Mouse (Mus musculus) embryonic facial prominence, embryonic 11.5 days (tissue): ENCODE measurements around the gene Nphp3. TPM values are rescaled to one million over a fixed set of nuclear protein-coding genes. Genes with fewer than 3 reads are reported as not detected.

Experiments used
- ATAC-seq: fragments of 200-750 bp; cut with Nextera tagmentation; replicated peaks from 2 replicates; pipeline ENCODE4 v1.8.0; 2017; ENCODE audit warnings: low read depth; ENCODE audit not compliant: insufficient number of reproducible peaks, low FRiP score, low TSS enrichment
- DNase-seq: peaks from one replicate; pipeline ENCODE4 v3.0.0-alpha.2; 2015; ENCODE audit warnings: low spot score
- H3K27ac ChIP-seq: fragments of 300-500 bp; sonication (generic); replicated peaks from 2 replicates; pipeline ENCODE4 v1.5.1; 2014; ENCODE audit warnings: mild to moderate bottlenecking, low read depth, low read length, control low read depth
- H3K27me3 ChIP-seq: fragments of 300-500 bp; sonication (generic); 2 replicates; pipeline ENCODE4 v1.6.1; 2014; ENCODE audit warnings: mild to moderate bottlenecking, low read length, moderate library complexity, mixed read lengths; ENCODE audit not compliant: control insufficient read depth, insufficient read depth
- H3K36me3 ChIP-seq: fragments of 300-500 bp; sonication (generic); replicated peaks from 2 replicates; pipeline ENCODE4 v1.6.1; 2014; ENCODE audit warnings: low read depth, mild to moderate bottlenecking, low read length, moderate library complexity, mixed read lengths; ENCODE audit not compliant: control insufficient read depth, insufficient read depth
- H3K4me1 ChIP-seq: fragments of 300-500 bp; sonication (generic); 2 replicates; pipeline ENCODE4 v1.6.1; 2014; ENCODE audit warnings: low read length, mixed read lengths; ENCODE audit not compliant: control insufficient read depth, insufficient read depth
- H3K4me2 ChIP-seq: fragments of 300-500 bp; sonication (generic); 2 replicates; pipeline ENCODE4 v1.6.1; 2014; ENCODE audit warnings: low read depth, mild to moderate bottlenecking, control low read depth, low read length, moderate library complexity
- H3K4me3 ChIP-seq: fragments of 300-500 bp; sonication (generic); 2 replicates; pipeline ENCODE4 v1.5.1; 2014; ENCODE audit warnings: low read depth, low read length, control low read depth
- H3K9ac ChIP-seq: fragments of 300-500 bp; sonication (generic); replicated peaks from 2 replicates; pipeline ENCODE4 v1.6.1; 2014; ENCODE audit warnings: mild to moderate bottlenecking, control low read depth, low read length
- H3K9me3 ChIP-seq: fragments of 300-500 bp; sonication (generic); replicated peaks from 2 replicates; pipeline ENCODE4 v1.6.1; 2016; ENCODE audit warnings: mild to moderate bottlenecking, low read length, inconsistent platforms, mixed read lengths; ENCODE audit not compliant: control insufficient read depth
- WGBS: fragments of 180-500 bp; shearing (Covaris S2); extraction: QIAGEN DNeasy Blood & Tissue Kit; methylation state at CpG from one replicate; pipeline ENCODE4 v1.1.7; 2014; 5-methylcytosine and 5-hydroxymethylcytosine counted together
- polyA plus RNA-seq: library from polyadenylated mRNA; unstranded; fragments of >200 nt; fragmentation: Nextera tagmentation; extraction: Ambion mirVana; gene quantifications from 2 replicates; pipeline ENCODE4 v1.2.1, GENCODE M21; 2014

Nphp3 gene
- polyA plus RNA-seq, 1 experiment from 2014 or later = 4.7 TPM

- Histone ChIP-seq H3K9ac (no peak overlapping the region), H3K27me3 (no peaks in the 10 kb centered on the region), H3K9me3 (no peaks in the 10 kb centered on the region), H3K36me3 (no peaks in the 10 kb centered on the region), H3K4me1 (no peaks in the 10 kb centered on the region), H3K27ac (no peak overlapping the region), H3K4me2 (no peak overlapping the region), H3K4me3 (no peak overlapping the region)
- DNase-seq = no peak
- ATAC-seq = no peak
- 82% methylated on average over 8 of the region's 8 CpGs for WGBS
Measured at GRCm38 (mm10) chr9:104070863-104071604, 68.7 kb downstream of the Nphp3 start.

GRCm38 (mm10) chr9:104075808-104076207 is 73.5 kb downstream of the Nphp3 start:
- ATAC-seq = no peak
- no peaks in the 10 kb centered on the region for H3K36me3 ChIP-seq
- no peaks in the 10 kb centered on the region for H3K4me1 ChIP-seq
- H3K27ac ChIP-seq = no peak overlapping the region
- no peak overlapping the region for H3K4me3 ChIP-seq
- no peak overlapping the region for H3K4me2 ChIP-seq
- peak; percentile 57 for DNase-seq
- H3K9ac ChIP-seq = no peak overlapping the region
- H3K9me3 ChIP-seq = no peaks in the 10 kb centered on the region
- no peaks in the 10 kb centered on the region for H3K27me3 ChIP-seq
- WGBS = 59% methylated on average over 2 of the region's 2 CpGs

- WGBS = 95% methylated on average over 1 of the region's 1 CpGs
- no peak for ATAC-seq
- Histone ChIP-seq H3K9me3 (no peaks in the 10 kb centered on the region), H3K27ac (no peak overlapping the region), H3K27me3 (no peaks in the 10 kb centered on the region), H3K9ac (no peak overlapping the region), H3K36me3 (no peaks in the 10 kb centered on the region), H3K4me1 (no peaks in the 10 kb centered on the region), H3K4me2 (no peak overlapping the region), H3K4me3 (no peak overlapping the region)
- no peak for DNase-seq
Measured at GRCm38 (mm10) chr9:104078780-104079179, 76.4 kb downstream of the Nphp3 start.

GRCm38 (mm10) chr9:104079379-104079778 is 77.0 kb downstream of the Nphp3 start:
- 0 out of 2 replicates have a peak, but pooled peaks have one; percentile 44 for ATAC-seq
- no peak overlapping the region for H3K4me3 ChIP-seq
- H3K9ac ChIP-seq = no peak overlapping the region
- DNase-seq = peak; percentile 77
- no peak overlapping the region for H3K4me2 ChIP-seq
- no peaks in the 10 kb centered on the region for H3K36me3 ChIP-seq
- no peaks in the 10 kb centered on the region for H3K9me3 ChIP-seq
- H3K27ac ChIP-seq = no peak overlapping the region
- WGBS = 37% methylated on average over 5 of the region's 5 CpGs
- H3K27me3 ChIP-seq = no peaks in the 10 kb centered on the region
- H3K4me1 ChIP-seq = no peaks in the 10 kb centered on the region

- H3K9me3 ChIP-seq = no peaks in the 10 kb centered on the region
- no peak overlapping the region for H3K4me3 ChIP-seq
- 75% methylated on average over 3 of the region's 3 CpGs for WGBS
- no peak overlapping the region for H3K27ac ChIP-seq
- ATAC-seq = no peak
- no peaks in the 10 kb centered on the region for H3K27me3 ChIP-seq
- no peak overlapping the region for H3K4me2 ChIP-seq
- H3K9ac ChIP-seq = no peak overlapping the region
- H3K4me1 ChIP-seq = no peaks in the 10 kb centered on the region
- no peaks in the 10 kb centered on the region for H3K36me3 ChIP-seq
- no peak for DNase-seq
Measured at GRCm38 (mm10) chr9:104080038-104080437, 77.7 kb downstream of the Nphp3 start.

GRCm38 (mm10) chr9:104085730-104086429 is 83.5 kb downstream of the Nphp3 start:
- H3K9ac ChIP-seq = no peak overlapping the region
- no peak overlapping the region for H3K27ac ChIP-seq
- H3K4me1 ChIP-seq = no peaks in the 10 kb centered on the region
- H3K27me3 ChIP-seq = no peaks in the 10 kb centered on the region
- DNase-seq (no peak), ATAC-seq (no peak)
- H3K4me2 ChIP-seq = no peak overlapping the region
- no peak overlapping the region for H3K4me3 ChIP-seq
- WGBS = 63% methylated on average over 4 of the region's 4 CpGs
- H3K36me3 ChIP-seq = no peaks in the 10 kb centered on the region
- H3K9me3 ChIP-seq = no peaks in the 10 kb centered on the region

- no peaks in the 10 kb centered on the region for H3K9me3 ChIP-seq
Measured at GRCm38 (mm10) chr9:104088555-104088954, 86.2 kb downstream of the Nphp3 start.

GRCm38 (mm10) chr9:104092945-104093344 is 90.6 kb downstream of the Nphp3 start:
- Histone ChIP-seq H3K27ac (no peak overlapping the region), H3K9ac (no peak overlapping the region), H3K4me3 (no peak overlapping the region), H3K4me2 (no peak overlapping the region), H3K9me3 (no peaks in the 10 kb centered on the region), H3K27me3 (no peaks in the 10 kb centered on the region), H3K36me3 (no peaks in the 10 kb centered on the region), H3K4me1 (no peaks in the 10 kb centered on the region)
- DNase-seq = no peak
- ATAC-seq = no peak
- 95% methylated on average over 5 of the region's 5 CpGs for WGBS

More at GRCm38 (mm10) chr9:104088555-104088954, 86.2 kb downstream of the Nphp3 start:
- no peak overlapping the region for H3K4me3 ChIP-seq
- no peak overlapping the region for H3K27ac ChIP-seq
- ATAC-seq (no peak), DNase-seq (no peak)
- H3K9ac ChIP-seq = no peak overlapping the region
- 84% methylated on average over 8 of the region's 8 CpGs for WGBS
- H3K4me1 ChIP-seq = no peaks in the 10 kb centered on the region
- no peak overlapping the region for H3K4me2 ChIP-seq
- no peaks in the 10 kb centered on the region for H3K36me3 ChIP-seq
- H3K27me3 ChIP-seq = no peaks in the 10 kb centered on the region
